ENCODE assay signal across 8 mouse cellular contexts in genomic region chr7:101820295-101821030, GRCm38 (mm10). TPM values are rescaled to one million over a fixed set of nuclear protein-coding genes. Genes with fewer than 3 reads are reported as not detected.
DNase-seq lines count a peak whose midpoint lies in the region; ATAC-seq and TF ChIP-seq lines count a peak whose summit lies in the region.

No protein-coding gene starts in this region.

- no peaks in the 10 kb centered on the region for H3K9me3 ChIP-seq in ES-E14 (ENCODE audit: control insufficient read depth, insufficient read depth, low read depth, low read length)
- H3K9me3 ChIP-seq in forebrain, embryonic 16.5 days (ENCODE audit: control insufficient read depth, low read length), result no peaks in the 10 kb centered on the region
- no peaks in the 10 kb centered on the region for H3K9me3 ChIP-seq in midbrain, embryonic 11.5 days (ENCODE audit: control insufficient read depth, low read length)

- WGBS in heart, adult 2 months, result 14% methylated on average over 35 of the region's 35 CpGs
- WGBS in forebrain, embryonic 16.5 days, result 2% methylated on average over 35 of the region's 35 CpGs
- 4% methylated on average over 35 of the region's 35 CpGs for WGBS in midbrain, embryonic 11.5 days

- H3K36me3 ChIP-seq in heart, adult 2 months (ENCODE audit: control insufficient read depth, insufficient read depth, low read length), result no peaks in the 10 kb centered on the region
- H3K36me3 ChIP-seq in ES-E14 (ENCODE audit: control insufficient read depth, insufficient read depth, low read length, poor library complexity, severe bottlenecking), result peaks cover 10% of the 10 kb centered on the region
- H3K36me3 ChIP-seq in forebrain, embryonic 16.5 days (ENCODE audit: control insufficient read depth, insufficient read depth), result no peaks in the 10 kb centered on the region
- H3K36me3 ChIP-seq in midbrain, embryonic 11.5 days (ENCODE audit: control insufficient read depth, insufficient read depth, low read length), result no peaks in the 10 kb centered on the region; the same call in 1 of the 2 replicates

- H3K27me3 ChIP-seq in heart, adult 2 months (ENCODE audit: control insufficient read depth, insufficient read depth, low read length), result peaks cover 17% of the 10 kb centered on the region
- peaks cover 65% of the 10 kb centered on the region for H3K27me3 ChIP-seq in forebrain, embryonic 16.5 days (replicated peaks; ENCODE audit: control insufficient read depth, insufficient read depth, low read length)
- peaks cover 59% of the 10 kb centered on the region for H3K27me3 ChIP-seq in midbrain, embryonic 11.5 days (ENCODE audit: control insufficient read depth, insufficient read depth, low read length)

- H3K4me2 ChIP-seq in forebrain, embryonic 16.5 days (ENCODE audit: low read length), result peak overlapping the region; percentile 67
- peak overlapping the region; percentile 66 for H3K4me2 ChIP-seq in midbrain, embryonic 11.5 days

- H3K9ac ChIP-seq in heart, adult 2 months (ENCODE audit: low read depth, low read length), result peak overlapping the region; percentile 6; the same call in 1 of the 2 replicates
- H3K9ac ChIP-seq in ES-E14 (ENCODE audit: insufficient read depth, low read depth, low read length, poor library complexity, severe bottlenecking), result peak overlapping the region; percentile 5; the same call in 1 of the 2 replicates
- peak overlapping the region; percentile 38; the same call in 1 of the 2 replicates for H3K9ac ChIP-seq in forebrain, embryonic 16.5 days (replicated peaks; ENCODE audit: low read depth, low read length)
- peak overlapping the region; percentile 27; the same call in 1 of the 2 replicates for H3K9ac ChIP-seq in midbrain, embryonic 11.5 days (ENCODE audit: low read length)

- H3K4me1 ChIP-seq in heart, adult 2 months (ENCODE audit: control insufficient read depth, insufficient read depth, low read length), result peaks cover 3% of the 10 kb centered on the region; the same call in 1 of the 2 replicates
- peaks cover 5 to 22% of the 10 kb centered on the region in 2 experiments; a peak in 3 of 4 replicates for H3K4me1 ChIP-seq in ES-E14 (ENCODE audit: control insufficient read depth in 2 of 2, insufficient read depth in 2 of 2, low read length in 2 of 2, poor library complexity in 1 of 2)
- H3K4me1 ChIP-seq in forebrain, embryonic 16.5 days (replicated peaks; ENCODE audit: control insufficient read depth, insufficient read depth, low read length), result peaks cover 24% of the 10 kb centered on the region
- H3K4me1 ChIP-seq in midbrain, embryonic 11.5 days (ENCODE audit: control insufficient read depth, insufficient read depth, low read length), result peaks cover 21% of the 10 kb centered on the region

- H3K27ac ChIP-seq in heart, adult 2 months, result no peak overlapping the region
- H3K27ac ChIP-seq in ES-E14 (ENCODE audit: insufficient read depth, low read depth, low read length, poor library complexity, severe bottlenecking), result no peak overlapping the region
- no peak overlapping the region for H3K27ac ChIP-seq in forebrain, embryonic 16.5 days (ENCODE audit: low read length)
- H3K27ac ChIP-seq in midbrain, embryonic 11.5 days (ENCODE audit: low read depth, low read length), result no peak overlapping the region

- TF ChIP-seq POLR2A in heart, adult 2 months (IDR thresholded peaks at IDR 0.05; ENCODE audit: insufficient read depth, low read depth, low read length), result 0 out of 2 replicates have a peak, but pooled peaks have one; percentile 21

- intact Hi-C loops in heart, adult 2 months (cut with DNase I), result no loop called here
- intact Hi-C loops in heart, postnatal 14 days (cut with DNase I), result no loop called here

- peak overlapping the region; percentile 29; the same call in 1 of the 2 replicates for H3K4me3 ChIP-seq in heart, adult 2 months
- peak overlapping the region; percentile 61 to 69 for H3K4me3 ChIP-seq in ES-E14 (ENCODE audit: insufficient read depth in 1 of 2, low read depth in 1 of 2, low read length in 2 of 2, poor library complexity in 1 of 2, severe bottlenecking in 1 of 2)
- peak overlapping the region; percentile 35 for H3K4me3 ChIP-seq in forebrain, embryonic 16.5 days (replicated peaks; ENCODE audit: low read length)
- peak overlapping the region; percentile 37; the same call in 1 of the 2 replicates for H3K4me3 ChIP-seq in midbrain, embryonic 11.5 days (ENCODE audit: low read depth, low read length)

- no peak for TF ChIP-seq CTCF in heart, adult 2 months (IDR thresholded peaks at IDR 0.05)

- no peak for ATAC-seq in forebrain, embryonic 16.5 days
- ATAC-seq in midbrain, embryonic 11.5 days (ENCODE audit: low FRiP score), result no peak

- no peaks in the 10 kb centered on the region for H3K79me2 ChIP-seq in heart, adult 2 months (replicated peaks; ENCODE audit: control insufficient read depth, insufficient read depth, low read length)

- TF ChIP-seq EP300 in heart, adult 2 months (IDR thresholded peaks at IDR 0.05; ENCODE audit: insufficient read depth, low read depth, low read length), result no peak

- DNase-seq in heart, adult 2 months, result peak; percentile 18 to 36
- no peak for DNase-seq in heart, postnatal 14 days
- no peak for DNase-seq in ES-E14 (ENCODE audit: low read depth, low spot score)
- peak; percentile 96 for DNase-seq in midbrain, embryonic 11.5 days (ENCODE audit: low spot score, missing footprints)
- no peak for DNase-seq in ovary, postnatal 10 days (ENCODE audit: low spot score)
- DNase-seq in right cerebral cortex, postnatal 10 days (ENCODE audit: low spot score in 2 of 2), result no peak
- DNase-seq in spleen, postnatal 14 days (ENCODE audit: low spot score in 2 of 2), result no peak

- in situ Hi-C loops in ES-E14 (cut with MboI; ENCODE audit: low sequenced_read_pairs in 2 of 2, unreplicated experiment in 2 of 2), result no loop called here

TF ChIP-seq in ES-E14, 5 proteins besides CTCF, POLR2A, EP300 and RAD21:
- no peak for TF ChIP-seq HCFC1 (IDR thresholded peaks at IDR 0.05; ENCODE audit: borderline replicate concordance, insufficient read depth, low read length)
- no peak for TF ChIP-seq ZNF384 (IDR thresholded peaks at IDR 0.05; ENCODE audit: low read depth, low read length)
- no peak for TF ChIP-seq ZC3H11A (IDR thresholded peaks at IDR 0.05; ENCODE audit: borderline replicate concordance, low read depth, low read length)
- TF ChIP-seq CHD2 (IDR thresholded peaks at IDR 0.05; ENCODE audit: low read depth, low read length), result no peak
- TF ChIP-seq MAFK (IDR thresholded peaks at IDR 0.05; ENCODE audit: insufficient read depth, low read depth, low read length), result no peak

RNA-seq across cellular contexts. Expression of gene Phox2a, which starts 2.4 kb away (rescaled TPM):
- total RNA-seq in heart, adult 2 months (2021), result under 1 TPM; 0.14 to 0.34 TPM
- polyA plus RNA-seq in heart, adult 2 months (2012; rRNA removed), result 0.20 and 0.33 TPM in 2 replicates
- under 1 TPM; 0.50 to 0.61 TPM for total RNA-seq in heart, postnatal 14 days (2021)
- 1.1 and 1.3 TPM in 2 replicates for total RNA-seq in ES-E14 (2012; rRNA removed)
- not detected in 2 replicates for polyA plus RNA-seq in forebrain, embryonic 16.5 days (2015; fragmentation: Nextera tagmentation; extraction: Ambion mirVana)
- 0.52 and 1.1 TPM in 2 replicates for polyA plus RNA-seq in midbrain, embryonic 11.5 days (2014; fragmentation: Nextera tagmentation; extraction: Ambion mirVana)

RNA-seq across cellular contexts. Expression of gene Inppl1, which starts 17.6 kb away (rescaled TPM):
- total RNA-seq in heart, adult 2 months (2021), result 100 to 1,000 TPM; 146 to 164 TPM
- polyA plus RNA-seq in heart, adult 2 months (2012; rRNA removed), result 170 and 177 TPM in 2 replicates
- 100 to 1,000 TPM; 129 to 135 TPM for total RNA-seq in heart, postnatal 14 days (2021)
- total RNA-seq in ES-E14 (2012; rRNA removed), result 57.1 and 71.4 TPM in 2 replicates
- polyA plus RNA-seq in forebrain, embryonic 16.5 days (2015; fragmentation: Nextera tagmentation; extraction: Ambion mirVana), result 20.0 and 20.5 TPM in 2 replicates
- 33.9 and 35.5 TPM in 2 replicates for polyA plus RNA-seq in midbrain, embryonic 11.5 days (2014; fragmentation: Nextera tagmentation; extraction: Ambion mirVana)

RNA-seq across cellular contexts. Expression of gene Folr2, which starts 36.5 kb away (rescaled TPM):
- 1 to 10 TPM; 5.2 to 6.0 TPM for total RNA-seq in heart, adult 2 months (2021)
- polyA plus RNA-seq in heart, adult 2 months (2012; rRNA removed), result 23.1 and 29.8 TPM in 2 replicates
- 1 to 10 TPM; 2.5 to 3.2 TPM for total RNA-seq in heart, postnatal 14 days (2021)
- total RNA-seq in ES-E14 (2012; rRNA removed), result 4.2 and 4.3 TPM in 2 replicates
- polyA plus RNA-seq in forebrain, embryonic 16.5 days (2015; fragmentation: Nextera tagmentation; extraction: Ambion mirVana), result 0.65 and 0.94 TPM in 2 replicates
- 1.5 and 1.7 TPM in 2 replicates for polyA plus RNA-seq in midbrain, embryonic 11.5 days (2014; fragmentation: Nextera tagmentation; extraction: Ambion mirVana)

RNA-seq across cellular contexts. Expression of gene Anapc15, which starts 43.1 kb away (rescaled TPM):
- total RNA-seq in heart, adult 2 months (2021), result 10 to 100 TPM; 18.4 to 20.3 TPM
- polyA plus RNA-seq in heart, adult 2 months (2012; rRNA removed), result 24.2 and 27.9 TPM in 2 replicates
- 10 to 100 TPM; 17.1 to 21.8 TPM for total RNA-seq in heart, postnatal 14 days (2021)
- 105 and 123 TPM in 2 replicates for total RNA-seq in ES-E14 (2012; rRNA removed)
- 68.6 and 72.3 TPM in 2 replicates for polyA plus RNA-seq in forebrain, embryonic 16.5 days (2015; fragmentation: Nextera tagmentation; extraction: Ambion mirVana)
- 80.6 and 87.8 TPM in 2 replicates for polyA plus RNA-seq in midbrain, embryonic 11.5 days (2014; fragmentation: Nextera tagmentation; extraction: Ambion mirVana)

RNA-seq across cellular contexts. Expression of gene Folr1, which starts 50.1 kb away (rescaled TPM):
- not detected for total RNA-seq in heart, adult 2 months (2021)
- 0.39 and 2.1 TPM in 2 replicates for polyA plus RNA-seq in heart, adult 2 months (2012; rRNA removed)
- total RNA-seq in heart, postnatal 14 days (2021), result 1 to 10 TPM in 1 of 2 experiments, under 1 TPM in 1; 0.71 to 1.5 TPM
- 536 and 562 TPM in 2 replicates for total RNA-seq in ES-E14 (2012; rRNA removed)
- 17.1 and 19.2 TPM in 2 replicates for polyA plus RNA-seq in forebrain, embryonic 16.5 days (2015; fragmentation: Nextera tagmentation; extraction: Ambion mirVana)
- 11.6 and 12.4 TPM in 2 replicates for polyA plus RNA-seq in midbrain, embryonic 11.5 days (2014; fragmentation: Nextera tagmentation; extraction: Ambion mirVana)

Comparison
In these comparisons a context has a peak if more than half of its experiments do, and no peak if none do; other contexts are left out.
1. DNase-seq: peak in heart, adult 2 months (2 of 2) and midbrain, embryonic 11.5 days (single experiment); none in heart, postnatal 14 days (0 of 2), ES-E14 (single experiment), ovary, postnatal 10 days (single experiment), right cerebral cortex, postnatal 10 days (0 of 2) and spleen, postnatal 14 days (0 of 2).
2. Peak in every context shown above with its lines, with median percentiles within 50 percentile points of each other: H3K4me3 ChIP-seq and H3K9ac ChIP-seq.